Mouse (Mus musculus): ENCODE measurements at regions not wholly inside any gene's neighbourhood (a gene's known extent, or its start where the extent isn't known, plus 50 kb on each side); places are given as distances from the start of the nearest gene placed in this dataset.

DNA sequence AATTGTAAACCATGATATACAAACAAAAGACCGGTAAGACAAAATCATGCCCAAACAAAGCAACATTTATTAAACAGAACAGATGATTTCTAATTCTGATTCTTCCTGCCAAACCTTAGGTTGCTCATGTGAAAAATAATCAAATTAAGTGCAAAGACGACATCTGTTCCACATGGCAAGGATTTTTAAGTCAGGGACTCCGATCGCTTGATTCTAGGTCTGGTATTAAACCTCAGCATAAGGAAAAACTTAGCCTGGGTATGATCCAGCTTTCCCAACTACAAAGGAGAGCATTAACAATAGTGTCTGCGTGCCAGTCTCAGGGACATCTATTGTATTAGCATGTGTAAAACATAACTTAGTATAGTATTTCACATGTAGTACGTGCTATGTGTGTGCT lies 181.8 kb upstream of the Rnpc3 start:
- no peak for DNase-seq

DNA sequence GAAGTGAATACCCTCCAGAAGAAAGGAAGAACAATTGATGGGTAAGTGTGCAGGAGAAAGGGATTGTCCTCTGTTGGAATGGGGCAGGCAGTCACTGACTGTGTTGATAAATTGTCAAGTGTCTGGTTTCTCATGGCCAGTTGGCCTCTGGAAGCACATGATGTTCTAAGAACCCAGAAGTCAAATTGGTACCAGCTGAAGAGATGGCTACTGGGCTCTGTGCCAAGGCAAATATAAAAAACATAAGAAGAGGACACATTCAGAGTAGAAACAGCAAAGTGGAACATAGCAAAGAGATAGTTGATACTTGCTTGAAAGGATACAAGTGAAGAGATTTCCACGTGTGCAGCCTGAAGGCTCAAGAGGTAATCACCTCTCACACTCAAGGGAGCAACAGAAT lies 170.9 kb upstream of the Col11a1 start:
- no peak for DNase-seq

DNA sequence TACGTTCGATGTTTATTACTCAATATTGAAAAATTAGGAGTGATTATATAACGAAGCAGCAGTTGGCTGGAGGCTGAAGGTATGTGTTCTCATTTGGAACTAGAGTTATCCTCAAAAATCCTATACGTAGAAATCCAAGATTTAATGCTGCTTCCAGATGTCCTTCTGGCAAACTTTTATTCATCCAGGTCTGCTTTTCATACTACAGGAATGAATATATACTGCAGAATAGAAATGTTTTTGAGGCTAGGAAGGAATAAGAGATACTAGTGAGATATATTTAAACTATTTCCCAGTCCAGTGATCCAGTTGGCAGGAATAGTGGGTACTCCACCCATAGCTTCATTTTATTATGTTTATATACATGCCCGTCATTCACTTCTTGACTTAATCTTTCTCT lies 170.3 kb upstream of the Col11a1 start:
- DNase-seq = no peak

DNA sequence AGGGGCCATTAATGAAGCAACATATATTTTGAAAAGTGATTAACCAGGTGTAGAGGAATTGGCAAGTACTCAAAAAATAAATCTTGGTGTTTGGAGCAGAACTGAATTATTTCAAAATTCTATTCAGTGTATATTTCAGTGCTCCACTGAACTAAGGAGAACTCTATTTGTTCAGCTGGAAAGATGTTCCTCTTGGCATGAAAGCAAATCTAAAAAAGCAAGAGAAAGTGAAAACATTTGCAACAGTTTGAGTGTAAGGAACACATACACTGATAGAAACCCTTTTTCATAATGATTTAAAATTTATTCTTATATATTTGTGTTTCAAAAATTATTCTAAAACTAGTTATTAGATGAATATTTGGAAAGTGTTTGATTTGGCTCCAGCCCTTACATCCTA lies 169.9 kb upstream of the Col11a1 start:
- DNase-seq = no peak

DNA sequence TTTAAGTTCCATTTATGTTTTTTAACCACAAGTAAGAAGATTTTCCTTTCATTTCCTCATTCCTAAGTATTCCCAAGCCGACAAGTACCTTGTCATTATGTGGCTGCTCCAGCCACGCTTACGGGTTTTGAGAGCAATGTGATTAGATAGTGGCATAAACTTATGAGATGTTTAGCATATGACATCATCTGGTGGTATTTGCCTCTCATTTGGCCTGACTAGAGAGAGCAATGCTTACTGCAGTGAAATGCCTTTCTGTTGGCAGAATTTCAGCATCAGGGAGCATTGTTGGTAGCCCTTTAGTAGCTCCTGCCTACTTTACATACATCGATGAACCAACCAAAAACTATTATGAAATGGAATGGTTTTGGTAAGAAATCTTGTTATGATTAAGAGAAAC lies 157.1 kb upstream of the Col11a1 start:
- DNase-seq = no peak

DNA sequence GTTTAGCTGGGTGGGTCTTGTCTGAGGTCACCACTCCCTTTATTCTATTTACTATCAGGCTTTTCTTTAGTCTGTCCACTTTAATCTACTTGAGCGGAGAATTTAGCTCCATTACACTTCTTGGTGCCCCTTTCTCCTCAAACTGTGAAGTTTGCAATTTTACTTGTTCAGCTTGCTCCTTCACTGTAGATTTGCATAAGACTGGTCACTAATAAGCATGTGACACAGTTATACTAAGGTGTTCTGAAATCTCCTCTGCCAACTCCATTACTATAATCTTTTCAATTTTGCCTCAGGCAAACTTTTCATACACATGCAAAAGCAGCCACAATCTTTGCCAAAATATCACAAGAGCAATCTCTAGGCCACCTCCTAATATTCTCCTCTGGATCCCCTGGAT lies 125.2 kb upstream of the Col11a1 start:
- DNase-seq = no peak

DNA sequence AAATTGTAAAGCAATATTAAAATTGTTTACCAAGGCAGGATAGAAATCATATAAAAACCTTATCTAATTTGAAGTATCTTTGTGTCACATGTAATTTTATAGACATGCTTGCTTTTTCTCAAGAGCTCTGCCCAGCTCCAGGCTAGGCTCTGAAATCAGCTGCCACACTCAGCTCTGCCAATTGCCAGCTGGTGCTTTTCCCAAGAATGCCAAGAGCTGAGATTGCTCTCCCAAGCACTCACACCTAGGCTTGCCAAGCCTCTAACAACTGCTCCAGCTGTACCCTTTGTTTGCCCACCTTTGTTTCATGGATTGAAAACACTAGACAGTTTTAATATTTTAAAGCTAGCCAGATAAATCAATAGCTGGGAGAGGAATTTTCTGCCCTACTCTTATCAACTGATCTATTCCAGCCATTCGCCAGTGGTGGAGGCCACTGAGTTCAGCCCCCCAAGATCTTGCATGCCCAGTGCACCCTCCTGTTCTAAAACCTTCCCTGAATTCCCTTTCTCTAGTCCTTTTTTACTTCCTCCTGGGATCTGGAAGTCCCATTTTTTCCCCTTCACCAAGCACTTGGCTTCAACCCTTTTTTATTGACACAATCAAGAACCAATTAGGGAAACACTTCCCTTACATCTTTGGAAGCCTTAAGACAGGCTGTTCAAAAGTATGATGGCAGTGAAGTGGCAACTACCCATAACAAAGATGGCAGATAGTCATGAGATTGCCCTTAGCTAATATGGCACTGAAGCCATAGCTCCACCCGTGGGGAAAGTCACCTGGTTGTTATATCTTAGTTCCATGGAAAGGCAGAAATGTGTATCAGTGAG lies 110.8 kb upstream of the Col11a1 start:
- peak; percentile 88 for DNase-seq

DNA sequence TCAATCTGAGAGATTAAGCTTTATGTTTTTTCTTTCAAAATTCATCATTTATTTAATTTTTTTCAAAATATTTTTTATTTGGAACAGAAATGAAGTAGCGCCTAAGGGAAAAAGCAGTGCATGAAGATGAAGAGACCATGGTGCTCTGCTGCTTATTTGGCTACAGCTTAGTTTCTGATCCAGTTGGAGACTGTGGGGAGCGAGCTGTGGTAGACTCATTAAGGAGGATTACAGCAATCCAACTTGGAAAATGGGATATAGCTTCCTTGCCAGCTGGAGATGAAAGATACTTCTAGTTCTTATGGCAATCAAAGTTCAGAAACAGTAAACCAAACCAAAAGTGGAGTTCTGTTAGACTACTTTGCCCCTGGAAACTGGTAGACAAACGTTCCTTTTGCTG lies 98.8 kb upstream of the Col11a1 start:
- DNase-seq = no peak

DNA sequence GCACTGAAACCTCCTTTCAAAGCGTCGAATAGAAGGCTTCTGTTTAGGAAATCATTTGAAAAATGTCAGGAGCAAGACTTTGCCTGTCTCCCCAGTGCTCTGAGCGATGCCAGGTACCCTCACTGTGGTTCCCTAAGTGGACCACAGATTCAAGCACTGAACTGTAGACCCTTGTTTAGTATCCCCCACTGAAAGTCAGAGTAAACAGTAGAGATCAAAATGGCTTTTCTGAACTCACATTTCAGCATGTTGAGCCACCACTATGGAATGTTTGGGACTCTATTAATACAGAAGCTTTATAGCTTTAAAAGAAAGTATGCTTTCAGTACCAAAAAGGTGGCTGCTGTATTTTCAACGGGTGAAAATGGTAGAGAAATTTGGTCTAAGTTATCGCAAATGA lies 79.8 kb upstream of the Col11a1 start:
- no peak for DNase-seq

DNA sequence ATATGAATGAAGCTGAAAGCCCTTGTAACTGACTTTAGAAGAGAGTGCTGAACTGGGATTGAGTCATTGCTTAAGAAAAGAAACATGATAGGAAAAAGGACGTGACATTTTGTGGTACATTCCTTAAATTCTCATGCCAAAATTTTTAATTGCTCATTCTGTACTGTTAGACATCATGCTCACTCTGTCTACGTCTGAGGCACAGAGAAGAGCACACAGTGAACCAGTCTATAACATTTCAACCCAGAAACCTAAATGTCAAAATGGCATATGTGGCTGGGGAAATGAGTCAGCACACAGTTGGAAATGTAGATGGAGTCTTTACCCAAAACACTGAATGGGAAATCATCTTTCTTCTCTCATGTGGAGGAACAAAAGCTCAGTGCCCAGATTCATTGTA lies 77.9 kb upstream of the Col11a1 start:
- DNase-seq = peak; percentile 2

DNA sequence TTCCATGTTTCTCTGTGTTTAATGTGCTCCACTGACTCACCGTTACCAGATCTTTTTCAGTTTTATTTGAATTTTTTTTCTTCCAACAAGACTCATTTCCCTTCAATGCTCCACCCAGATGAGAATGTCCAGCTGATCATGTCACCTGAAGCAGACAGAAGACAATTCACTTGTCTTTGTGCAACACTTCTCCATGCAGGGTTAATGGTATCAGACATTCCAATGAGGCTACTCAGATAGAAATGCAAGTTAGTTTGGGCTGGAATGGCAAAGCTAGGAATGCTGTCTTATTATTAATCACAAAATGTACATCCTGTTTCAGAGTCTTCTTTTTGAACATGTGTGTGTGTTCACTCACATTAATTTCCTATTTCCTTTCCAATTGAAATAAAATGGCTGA lies 77.2 kb upstream of the Col11a1 start:
- DNase-seq = no peak

DNA sequence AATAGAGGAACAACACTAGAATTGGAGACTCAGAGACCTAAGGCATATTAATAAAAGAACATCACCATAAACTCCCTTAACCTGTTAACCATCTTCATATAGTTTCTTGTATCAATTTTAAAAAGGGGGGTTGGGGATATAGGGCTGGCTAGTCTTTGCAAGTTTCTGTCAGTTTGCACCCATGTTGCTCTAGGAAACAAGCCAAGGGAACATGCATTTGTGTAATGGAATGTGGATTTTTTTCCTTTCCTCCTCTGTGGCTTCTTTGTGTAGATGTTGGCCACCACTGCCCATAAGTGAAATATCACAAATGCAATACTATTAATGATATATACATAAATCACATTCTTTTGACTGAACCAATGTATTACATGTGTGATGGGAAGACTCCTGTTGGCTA lies 75.9 kb upstream of the Col11a1 start:
- peak; percentile 21 for DNase-seq

DNA sequence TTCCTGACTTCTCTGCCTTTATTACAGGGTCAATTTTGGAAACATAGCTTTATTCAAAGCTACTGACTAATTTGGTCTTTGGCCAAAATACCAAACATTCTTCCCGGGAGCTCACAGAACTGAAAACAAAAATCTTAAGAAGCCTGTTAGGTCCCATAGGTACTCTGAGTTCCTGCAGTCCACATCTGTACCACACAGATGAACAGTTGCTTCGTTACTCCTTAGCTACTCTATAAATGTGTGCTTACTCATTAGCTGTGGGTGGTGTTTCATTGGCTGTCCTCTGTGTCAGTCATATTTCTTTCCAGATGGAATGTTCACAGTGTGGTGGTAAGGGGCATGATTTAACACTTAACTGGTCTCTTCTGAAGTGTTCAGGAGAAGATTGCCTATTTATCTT lies 70.3 kb upstream of the Col11a1 start:
- no peak for DNase-seq
